Mouse (Mus musculus) kidney, embryonic 14.5 days (tissue): ENCODE results near the gene Dnal1. TPM values are rescaled to one million over a fixed set of nuclear protein-coding genes. Genes with fewer than 3 reads are reported as not detected.

Experiments
- ATAC-seq: fragments of 200-750 bp; cut with Nextera tagmentation; 2 replicates; pipeline ENCODE4 v1.8.0; 2017; ENCODE audit warnings: moderate number of reproducible peaks, mild to moderate bottlenecking, moderate TSS enrichment, moderate library complexity; ENCODE audit not compliant: low FRiP score, low TSS enrichment
- H3K27ac ChIP-seq: fragments of 300-500 bp; sonication (generic); 2 replicates; pipeline ENCODE4 v1.5.1; 2014; ENCODE audit warnings: low read depth, mild to moderate bottlenecking, low read length, moderate library complexity, mixed read lengths
- H3K27me3 ChIP-seq: fragments of 300-500 bp; sonication (generic); 2 replicates; pipeline ENCODE4 v1.6.1; 2014; ENCODE audit warnings: mild to moderate bottlenecking, low read length; ENCODE audit not compliant: control insufficient read depth, insufficient read depth
- H3K36me3 ChIP-seq: fragments of 300-500 bp; sonication (generic); 2 replicates; pipeline ENCODE4 v1.6.1; 2014; ENCODE audit warnings: low read length, mixed read lengths; ENCODE audit not compliant: control insufficient read depth, insufficient read depth
- H3K4me1 ChIP-seq: fragments of 300-500 bp; sonication (generic); 2 replicates; pipeline ENCODE4 v1.6.1; 2014; ENCODE audit warnings: low read length, mixed read lengths; ENCODE audit not compliant: control insufficient read depth, insufficient read depth
- H3K4me2 ChIP-seq: fragments of 300-500 bp; sonication (generic); replicated peaks from 2 replicates; pipeline ENCODE4 v1.6.1; 2014; ENCODE audit warnings: low read depth, mild to moderate bottlenecking, low read length
- H3K4me3 ChIP-seq: fragments of 300-500 bp; sonication (generic); 2 replicates; pipeline ENCODE4 v1.5.1; 2014; ENCODE audit warnings: mild to moderate bottlenecking, low read length
- H3K9ac ChIP-seq: fragments of 300-500 bp; sonication (generic); 2 replicates; pipeline ENCODE4 v1.6.1; 2014; ENCODE audit warnings: low read depth, mild to moderate bottlenecking, low read length, moderate library complexity
- H3K9me3 ChIP-seq: fragments of 300-500 bp; sonication (generic); 2 replicates; pipeline ENCODE4 v1.6.1; 2016; ENCODE audit warnings: low read length; ENCODE audit not compliant: control insufficient read depth
- WGBS: fragments of 180-500 bp; shearing (Covaris S2); extraction: QIAGEN DNeasy Blood & Tissue Kit; methylation state at CpG from one replicate; pipeline ENCODE4 v1.1.7; 2014; 5-methylcytosine and 5-hydroxymethylcytosine counted together
- polyA plus RNA-seq: library from polyadenylated mRNA; unstranded; fragments of >200 nt; fragmentation: Nextera tagmentation; extraction: Ambion mirVana; gene quantifications from 2 replicates; pipeline ENCODE4 v1.2.1, GENCODE M21; 2014

Dnal1 gene
- polyA plus RNA-seq, 1 experiment from 2014 or later, result 5.1 TPM

DNA sequence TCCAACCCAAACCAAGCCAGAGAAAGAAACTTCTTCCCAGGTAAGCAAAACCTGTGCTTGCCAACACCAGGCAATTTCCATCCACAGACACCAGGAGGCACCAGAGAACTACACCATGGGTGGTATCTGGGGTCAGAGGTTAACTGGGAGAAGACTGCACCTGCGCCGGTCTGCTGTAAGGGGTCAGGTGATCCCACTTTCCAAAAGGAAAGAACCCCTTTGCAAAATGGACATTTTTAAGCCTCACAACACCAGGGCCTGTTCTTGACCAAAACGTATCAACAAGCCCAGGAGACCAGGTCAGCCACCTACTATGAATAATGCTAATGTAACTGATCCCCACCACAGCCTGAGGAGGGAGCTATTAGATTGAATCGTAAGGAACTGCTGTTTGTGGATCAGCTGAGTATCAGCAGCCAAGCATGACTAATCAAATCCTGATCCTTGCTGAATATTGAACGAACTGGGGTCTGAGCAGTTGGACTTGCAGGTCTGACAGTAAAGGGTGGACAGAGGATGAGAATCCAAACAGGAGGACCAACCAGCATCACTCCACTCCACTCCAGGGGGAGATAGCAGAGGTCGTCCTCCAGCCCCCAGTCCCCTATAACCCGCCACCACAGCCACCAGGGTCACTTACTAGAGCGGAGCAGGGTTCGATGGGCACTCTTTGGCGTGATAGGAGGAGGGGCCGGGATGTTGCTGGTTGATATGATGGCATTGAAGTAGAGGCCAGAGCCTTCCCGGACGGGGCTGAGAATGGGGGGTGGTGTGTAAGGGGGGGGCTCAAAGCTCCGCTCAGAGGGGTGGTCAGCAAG is 47.7 kb downstream of the Dnal1 start:
- no peak; the same call in 1 of the 2 replicates for ATAC-seq
- H3K4me1 ChIP-seq, result no peaks in the 10 kb centered on the region
- 70% methylated on average over 14 of the region's 14 CpGs for WGBS
- no peak overlapping the region for H3K9ac ChIP-seq
- H3K4me3 ChIP-seq, result no peak overlapping the region
- H3K9me3 ChIP-seq, result no peaks in the 10 kb centered on the region
- H3K36me3 ChIP-seq, result peaks cover 48% of the 10 kb centered on the region
- no peaks in the 10 kb centered on the region for H3K27me3 ChIP-seq
- H3K4me2 ChIP-seq, result no peak overlapping the region
- no peak overlapping the region for H3K27ac ChIP-seq

GRCm38 (mm10) chr12:84163133-84163532 is 49.0 kb downstream of the Dnal1 start:
- Histone ChIP-seq H3K4me2 (no peak overlapping the region), H3K36me3 (peaks cover 42% of the 10 kb centered on the region), H3K27me3 (no peaks in the 10 kb centered on the region), H3K4me3 (no peak overlapping the region), H3K27ac (no peak overlapping the region), H3K9ac (no peak overlapping the region), H3K9me3 (no peaks in the 10 kb centered on the region), H3K4me1 (no peaks in the 10 kb centered on the region)
- WGBS, result 93% methylated on average over 9 of the region's 9 CpGs
- no peak for ATAC-seq

DNA sequence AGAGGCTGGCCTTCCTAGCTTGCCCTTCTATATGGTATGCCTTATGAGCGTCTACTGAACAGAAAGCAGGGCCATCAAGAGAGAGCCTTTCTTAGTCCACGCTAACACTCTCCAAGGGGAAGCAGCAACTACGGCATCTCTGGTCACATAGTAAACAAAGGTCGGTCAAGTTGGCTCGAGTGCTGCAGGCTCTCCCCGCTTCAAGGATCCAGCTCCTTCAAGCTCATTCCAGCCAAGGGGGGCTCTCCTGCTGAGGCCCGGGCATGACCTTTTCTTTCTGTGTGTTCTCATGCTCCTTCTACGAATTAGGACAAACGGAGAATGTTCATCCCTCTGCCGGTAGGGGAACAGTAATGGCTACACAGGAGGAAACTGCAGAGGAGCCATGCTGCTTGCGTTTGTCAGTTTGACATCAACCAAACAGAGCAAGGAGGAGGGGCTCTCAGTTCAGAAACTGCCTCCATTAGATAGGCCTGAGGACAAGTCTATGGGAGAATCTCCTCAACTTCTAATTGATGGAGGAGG is 49.5 kb downstream of the Dnal1 start:
- Histone ChIP-seq H3K27me3 (no peaks in the 10 kb centered on the region), H3K4me2 (no peak overlapping the region), H3K4me1 (no peaks in the 10 kb centered on the region), H3K9ac (no peak overlapping the region), H3K4me3 (no peak overlapping the region), H3K9me3 (no peaks in the 10 kb centered on the region), H3K27ac (no peak overlapping the region), H3K36me3 (peaks cover 37% of the 10 kb centered on the region)
- WGBS, result 90% methylated on average over 11 of the region's 11 CpGs
- no peak for ATAC-seq

DNA sequence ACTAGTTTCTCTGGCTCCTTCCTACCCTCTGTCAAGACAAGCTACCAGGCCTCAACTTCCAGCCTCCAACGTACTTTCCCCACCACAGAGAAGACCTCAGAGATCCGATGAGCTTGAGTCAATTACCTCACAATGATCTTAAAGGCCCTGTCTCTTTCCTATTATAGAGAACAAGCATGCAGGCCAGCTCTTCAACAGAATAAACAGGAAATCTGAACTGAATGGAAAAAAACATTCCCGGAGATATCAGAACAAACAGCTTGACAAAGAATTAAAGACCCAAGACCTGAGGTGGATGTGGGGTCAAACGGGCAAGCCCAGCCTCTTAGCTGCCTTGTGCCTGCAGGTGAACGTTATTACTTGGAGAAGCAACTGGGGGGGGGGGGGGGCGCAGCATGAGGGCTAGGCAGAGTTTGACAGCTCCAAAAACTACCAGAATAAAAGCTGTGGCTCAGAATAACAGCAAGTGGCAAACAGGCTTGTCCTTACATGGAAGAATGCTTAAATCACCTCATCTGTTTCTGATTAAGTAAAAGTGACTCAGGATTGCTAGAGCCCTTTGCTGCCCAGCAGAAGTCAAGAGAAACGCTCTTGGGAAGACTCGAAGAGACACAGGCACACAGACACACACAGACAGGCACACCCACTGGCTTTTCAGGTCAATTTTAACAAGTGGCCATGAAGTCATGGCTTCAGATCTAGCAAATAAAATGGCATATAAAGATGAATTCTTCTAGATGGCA is 51.6 kb downstream of the Dnal1 start:
- no peak overlapping the region for H3K4me3 ChIP-seq
- 61% methylated on average over 8 of the region's 8 CpGs for WGBS
- no peaks in the 10 kb centered on the region for H3K9me3 ChIP-seq
- no peak overlapping the region for H3K4me2 ChIP-seq
- no peak overlapping the region for H3K9ac ChIP-seq
- no peaks in the 10 kb centered on the region for H3K4me1 ChIP-seq
- peaks cover 20% of the 10 kb centered on the region for H3K36me3 ChIP-seq
- H3K27ac ChIP-seq, result no peak overlapping the region
- H3K27me3 ChIP-seq, result no peaks in the 10 kb centered on the region
- no peak for ATAC-seq

- Histone ChIP-seq H3K4me3 (no peak overlapping the region), H3K27me3 (no peaks in the 10 kb centered on the region), H3K9me3 (no peaks in the 10 kb centered on the region), H3K36me3 (peaks cover 42% of the 10 kb centered on the region), H3K9ac (no peak overlapping the region), H3K4me2 (no peak overlapping the region), H3K27ac (no peak overlapping the region), H3K4me1 (peaks cover 20% of the 10 kb centered on the region)
- WGBS, result 84% methylated on average over 10 of the region's 10 CpGs
- ATAC-seq, result no peak
Observed at GRCm38 (mm10) chr12:84170610-84171009, 56.4 kb downstream of the Dnal1 start.

- Histone ChIP-seq H3K4me1 (peaks cover 36% of the 10 kb centered on the region), H3K27ac (no peak overlapping the region), H3K4me2 (no peak overlapping the region), H3K9ac (no peak overlapping the region), H3K27me3 (no peaks in the 10 kb centered on the region), H3K9me3 (no peaks in the 10 kb centered on the region), H3K36me3 (peaks cover 38% of the 10 kb centered on the region), H3K4me3 (no peak overlapping the region)
- no peak for ATAC-seq
- WGBS, result 97% methylated on average over 3 of the region's 3 CpGs
Observed at GRCm38 (mm10) chr12:84172216-84172615, 58.0 kb downstream of the Dnal1 start.

- WGBS, result 91% methylated on average over 17 of the region's 17 CpGs
Observed at GRCm38 (mm10) chr12:84172862-84173261, 58.7 kb downstream of the Dnal1 start.

GRCm38 (mm10) chr12:84173309-84173915 is 59.2 kb downstream of the Dnal1 start:
- 88% methylated on average over 13 of the region's 13 CpGs for WGBS
- Histone ChIP-seq H3K9me3 (no peaks in the 10 kb centered on the region), H3K4me1 (peaks cover 48% of the 10 kb centered on the region), H3K4me3 (no peak overlapping the region), H3K4me2 (no peak overlapping the region), H3K27ac (no peak overlapping the region), H3K27me3 (no peaks in the 10 kb centered on the region), H3K36me3 (peaks cover 37% of the 10 kb centered on the region), H3K9ac (no peak overlapping the region)
- no peak for ATAC-seq

More at GRCm38 (mm10) chr12:84172862-84173261, 58.7 kb downstream of the Dnal1 start:
- no peak for ATAC-seq
- H3K4me2 ChIP-seq, result no peak overlapping the region
- no peaks in the 10 kb centered on the region for H3K9me3 ChIP-seq
- peaks cover 42% of the 10 kb centered on the region for H3K4me1 ChIP-seq
- H3K4me3 ChIP-seq, result no peak overlapping the region
- no peak overlapping the region for H3K9ac ChIP-seq
- peaks cover 37% of the 10 kb centered on the region for H3K36me3 ChIP-seq
- no peak overlapping the region for H3K27ac ChIP-seq
- no peaks in the 10 kb centered on the region for H3K27me3 ChIP-seq
